8 mouse cellular contexts compared by ENCODE assay signal in the genomic region with DNA sequence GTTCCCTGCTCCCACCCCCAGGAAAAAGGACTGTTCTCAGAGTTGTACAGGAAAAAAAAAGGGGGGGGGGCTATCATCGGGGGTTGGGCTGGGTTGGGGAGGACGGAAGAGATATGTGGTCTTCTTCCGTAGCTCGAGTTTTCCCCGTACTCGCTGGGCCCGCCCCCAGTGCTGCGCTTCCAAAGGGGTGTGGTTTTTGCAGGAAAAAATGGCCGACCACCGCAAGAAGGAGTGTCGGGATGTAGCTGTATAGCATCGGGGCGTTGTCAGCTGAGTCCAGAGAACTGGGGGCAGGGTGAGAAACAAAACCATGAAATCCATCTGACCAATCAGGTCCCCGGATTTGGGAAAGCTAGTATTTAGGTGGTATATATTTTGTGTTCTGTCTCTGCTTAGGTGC. TPM values are rescaled to one million over a fixed set of nuclear protein-coding genes. Genes with fewer than 3 reads are reported as not detected.
DNase-seq lines count a peak whose midpoint lies in the region; ATAC-seq and TF ChIP-seq lines count a peak whose summit lies in the region.

No protein-coding gene starts in this region.

- WGBS in hindbrain, embryonic 16.5 days: 30% methylated on average over 14 of the region's 14 CpGs

- H3K27ac ChIP-seq in gastrocnemius, adult 2 months: peak overlapping the region; percentile 70; the same call in 1 of the 2 replicates
- peak overlapping the region; percentile 92 for H3K27ac ChIP-seq in hindbrain, embryonic 16.5 days (ENCODE audit: low read depth, low read length)

- DNase-seq in adrenal gland, adult (ENCODE audit: inconsistent age in 2 of 2, low spot score in 1 of 2): peak; percentile 59 to 76
- DNase-seq in cerebellum, postnatal 36 days: peak; percentile 48 to 55
- DNase-seq in gastrocnemius, adult 2 months: peak; percentile 60
- peak; percentile 24 for DNase-seq in left cerebral cortex, adult 11 months (ENCODE audit: low spot score)
- DNase-seq in lung, postnatal 14 days: peak; percentile 53
- peak; percentile 59 for DNase-seq in retina, embryonic 14.5 days (ENCODE audit: low spot score)

- peak overlapping the region; percentile 57 for H3K4me2 ChIP-seq in hindbrain, embryonic 16.5 days (ENCODE audit: low read length)

- peak; percentile 87 for ATAC-seq in hindbrain, embryonic 16.5 days
- no peak for ATAC-seq in monocyte, adult 5-6 weeks (replicated peaks; ENCODE audit: insufficient number of reproducible peaks, low FRiP score, low TSS enrichment, poor library complexity, severe bottlenecking)

- peak overlapping the region; percentile 78 for H3K4me3 ChIP-seq in gastrocnemius, adult 2 months
- H3K4me3 ChIP-seq in hindbrain, embryonic 16.5 days (ENCODE audit: low read length): peak overlapping the region; percentile 54

- H3K36me3 ChIP-seq in hindbrain, embryonic 16.5 days (ENCODE audit: control insufficient read depth, insufficient read depth, low read length): peaks cover 4% of the 10 kb centered on the region; the same call in 1 of the 2 replicates

- intact Hi-C loops in gastrocnemius, adult 2 months (cut with DNase I): loop anchor here (5.0 kb wide), 1 partner anchor 71 kb away; no protein-coding TSS in a partner anchor

- no peaks in the 10 kb centered on the region for H3K9me3 ChIP-seq in hindbrain, embryonic 16.5 days (ENCODE audit: control insufficient read depth, low read length)

- H3K4me1 ChIP-seq in hindbrain, embryonic 16.5 days (ENCODE audit: control insufficient read depth, insufficient read depth, low read depth, low read length): no peaks in the 10 kb centered on the region

- no peak for TF ChIP-seq CTCF in gastrocnemius, adult 2 months (IDR thresholded peaks at IDR 0.05)

- peak overlapping the region; percentile 75 for H3K9ac ChIP-seq in hindbrain, embryonic 16.5 days (ENCODE audit: low read depth, low read length)

- H3K27me3 ChIP-seq in hindbrain, embryonic 16.5 days (replicated peaks; ENCODE audit: control insufficient read depth, insufficient read depth, low read length): no peaks in the 10 kb centered on the region

RNA-seq across cellular contexts. Expression of gene Armcx1, which starts 0.8 kb away (rescaled TPM):
- total RNA-seq in gastrocnemius, adult 2 months (2021): 1 to 10 TPM; 1.4 to 2.4 TPM
- 105 and 112 TPM in 2 replicates for polyA plus RNA-seq in hindbrain, embryonic 16.5 days (2015; fragmentation: Nextera tagmentation; extraction: Ambion mirVana)
- 0.49 TPM in 1 of 3 replicates, not detected in the others for total RNA-seq in monocyte, adult 5-6 weeks (2017)

RNA-seq across cellular contexts. Expression of gene Armcx4, which starts 32.2 kb away (rescaled TPM):
- 10 to 100 TPM in 1 of 2 experiments, 1 to 10 TPM in 1; 5.9 to 23.9 TPM for total RNA-seq in gastrocnemius, adult 2 months (2021)
- 4.2 and 4.6 TPM in 2 replicates for polyA plus RNA-seq in hindbrain, embryonic 16.5 days (2015; fragmentation: Nextera tagmentation; extraction: Ambion mirVana)
- total RNA-seq in monocyte, adult 5-6 weeks (2017): 0.32 to 1.6 TPM (median 0.38 TPM) in 3 replicates

RNA-seq across cellular contexts. Expression of gene Armcx6, which starts 32.7 kb away (rescaled TPM):
- total RNA-seq in gastrocnemius, adult 2 months (2021): 1 to 10 TPM; 1.4 to 1.5 TPM
- 48.2 and 50.2 TPM in 2 replicates for polyA plus RNA-seq in hindbrain, embryonic 16.5 days (2015; fragmentation: Nextera tagmentation; extraction: Ambion mirVana)
- total RNA-seq in monocyte, adult 5-6 weeks (2017): 0.53 to 1.8 TPM (median 0.67 TPM) in 3 replicates

RNA-seq across cellular contexts. Expression of gene Armcx3, which starts 37.9 kb away (rescaled TPM):
- total RNA-seq in gastrocnemius, adult 2 months (2021): 10 to 100 TPM; 18.2 to 27.6 TPM
- 99.4 and 110 TPM in 2 replicates for polyA plus RNA-seq in hindbrain, embryonic 16.5 days (2015; fragmentation: Nextera tagmentation; extraction: Ambion mirVana)
- total RNA-seq in monocyte, adult 5-6 weeks (2017): 11.3 to 25.3 TPM (median 16.9 TPM) in 3 replicates
